Mouse (Mus musculus): ENCODE data around the gene Pycr1. TPM values are rescaled to one million over a fixed set of nuclear protein-coding genes. Genes with fewer than 3 reads are reported as not detected.
A peak's percentile ranks its signal among the peaks of the same experiment; 100 is the strongest.

The Pycr1 gene
- total and polyA plus RNA-seq, 3 experiments = 21.0 to 75.3 (median 32.3) TPM

GRCm38 (mm10) chr11:120672687-120673593 is 29.4 kb upstream of the Pycr1 start, which contains the start of gene Aspscr1 (continued):
- peak; percentile 18; the same call in 1 of the 2 replicates for TF ChIP-seq ETS1 (conservative IDR thresholded peaks at IDR 0.05; ENCODE audit: low read depth, low read length)

DNA sequence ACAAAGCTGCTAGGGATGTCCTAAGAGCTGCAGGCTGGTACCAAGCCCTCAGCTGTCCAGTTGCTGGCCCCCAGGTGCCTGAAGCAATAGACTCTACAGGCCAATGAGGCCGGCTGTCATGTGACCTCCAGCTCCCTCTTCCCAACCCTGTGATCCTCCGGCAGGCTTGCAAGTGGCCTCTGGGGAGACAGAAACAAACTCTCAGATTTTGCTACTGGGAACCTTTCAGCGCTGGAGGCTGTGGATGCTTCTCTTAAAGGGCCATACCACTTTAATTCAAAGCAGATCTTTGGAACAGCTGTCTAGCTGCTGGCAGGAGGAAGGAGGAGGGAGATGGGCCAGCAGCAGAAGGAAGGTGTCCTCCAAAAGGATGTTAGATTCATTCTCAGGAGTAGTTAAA is 23.0 kb upstream of the Pycr1 start:
- no peak for DNase-seq (ENCODE audit: extremely low read depth)
- peaks cover 0 to under 1% of the 10 kb centered on the region in 2 experiments; a peak in 1 of 4 replicates for H3K4me1 ChIP-seq (ENCODE audit: control insufficient read depth in 1 of 2, insufficient read depth in 2 of 2)
- dilution Hi-C loops (cut with MboI; ENCODE audit: extremely low pct_ligation_motif_present, extremely low pct_unique_long_range_greater_than_20kb, low sequenced_read_pairs) = no loop called here
- TF ChIP-seq E2F4 (IDR thresholded peaks at IDR 0.05; ENCODE audit: insufficient replicate concordance, low read depth, low read length) = no peak
- TF ChIP-seq CTCF (conservative IDR thresholded peaks at IDR 0.05 in 1 of 2, IDR thresholded peaks at IDR 0.05 in 1 of 2; ENCODE audit: low read depth in 2 of 2, low read length in 2 of 2) = no peak
- no peak for TF ChIP-seq CHD2 (IDR thresholded peaks at IDR 0.05; ENCODE audit: low read length)
- TF ChIP-seq JUN (IDR thresholded peaks at IDR 0.05; ENCODE audit: insufficient read depth, low read depth, low read length) = no peak
- TF ChIP-seq MAFK (IDR thresholded peaks at IDR 0.05; ENCODE audit: insufficient replicate concordance, low read length) = no peak
- no peak for TF ChIP-seq NELFE (IDR thresholded peaks at IDR 0.05; ENCODE audit: low read depth, low read length)
- TF ChIP-seq TBP (conservative IDR thresholded peaks at IDR 0.05; ENCODE audit: low read depth, low read length) = no peak
- TF ChIP-seq NRF1 (IDR thresholded peaks at IDR 0.05; ENCODE audit: low read depth, low read length) = no peak
- no peak for TF ChIP-seq GABPA (IDR thresholded peaks at IDR 0.05; ENCODE audit: insufficient replicate concordance, low read depth, low read length)
- TF ChIP-seq MAX (IDR thresholded peaks at IDR 0.05; ENCODE audit: low read length) = no peak
- TF ChIP-seq USF2 (conservative IDR thresholded peaks at IDR 0.05; ENCODE audit: low read depth, low read length) = no peak
- no peak for TF ChIP-seq ZNF384 (IDR thresholded peaks at IDR 0.05; ENCODE audit: low read depth, low read length)
- H3K27ac ChIP-seq (ENCODE audit: insufficient read depth, low read depth) = no peak overlapping the region
- H3K79me2 ChIP-seq (replicated peaks; ENCODE audit: control insufficient read depth, extremely low read depth, insufficient read depth, poor library complexity, severe bottlenecking) = no peaks in the 10 kb centered on the region
- in situ Hi-C loops (cut with MboI; ENCODE audit: low pct_ligation_motif_present, low pct_unique_long_range_greater_than_20kb, low sequenced_read_pairs) = no loop called here
- H3K4me2 ChIP-seq (ENCODE audit: insufficient read depth, low read depth, poor library complexity, severe bottlenecking) = no peak overlapping the region
- peaks cover 33% of the 10 kb centered on the region for H3K27me3 ChIP-seq (replicated peaks)
- H3K36me3 ChIP-seq (replicated peaks in 1 of 2; ENCODE audit: control insufficient read depth in 1 of 2, insufficient read depth in 1 of 2, low read length in 1 of 2) = no peaks in the 10 kb centered on the region
- no peak overlapping the region for H3K4me3 ChIP-seq (replicated peaks in 1 of 3; ENCODE audit: low read depth in 2 of 3, low read length in 2 of 3, poor library complexity in 1 of 3)
- H3K9ac ChIP-seq (ENCODE audit: insufficient read depth, low read depth) = no peak overlapping the region
- H3K9me3 ChIP-seq (replicated peaks; ENCODE audit: low read length) = no peaks in the 10 kb centered on the region

DNA sequence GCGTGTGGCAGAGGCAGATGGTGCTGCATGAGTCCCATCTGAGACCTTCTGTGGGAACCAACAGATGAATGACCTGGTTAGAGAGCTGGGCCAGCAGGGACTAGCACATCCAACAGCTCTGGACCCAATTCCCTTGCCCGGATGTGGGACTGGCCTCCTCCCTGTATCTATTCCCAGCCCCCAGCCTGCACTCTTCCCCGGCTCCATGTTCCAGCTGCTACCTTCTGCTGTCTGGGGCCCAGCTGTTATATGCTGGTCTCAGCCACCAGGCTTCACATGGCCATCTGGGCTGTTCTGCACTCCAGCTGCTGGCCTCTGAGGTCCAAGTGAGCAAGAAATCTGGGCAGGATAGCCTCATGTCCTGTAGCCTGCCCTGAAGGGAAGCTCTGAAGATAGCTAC is 21.8 kb upstream of the Pycr1 start:
- no peak overlapping the region for H3K4me2 ChIP-seq (ENCODE audit: insufficient read depth, low read depth, poor library complexity, severe bottlenecking)
- H3K36me3 ChIP-seq (replicated peaks in 1 of 2; ENCODE audit: control insufficient read depth in 1 of 2, insufficient read depth in 1 of 2, low read length in 1 of 2) = no peaks in the 10 kb centered on the region
- no peaks in the 10 kb centered on the region for H3K79me2 ChIP-seq (replicated peaks; ENCODE audit: control insufficient read depth, extremely low read depth, insufficient read depth, poor library complexity, severe bottlenecking)
- no peak overlapping the region for H3K4me3 ChIP-seq (replicated peaks in 1 of 3; ENCODE audit: low read depth in 2 of 3, low read length in 2 of 3, poor library complexity in 1 of 3)
- in situ Hi-C loops (cut with MboI; ENCODE audit: low pct_ligation_motif_present, low pct_unique_long_range_greater_than_20kb, low sequenced_read_pairs) (no loop called here), dilution Hi-C loops (cut with MboI; ENCODE audit: extremely low pct_ligation_motif_present, extremely low pct_unique_long_range_greater_than_20kb, low sequenced_read_pairs) (no loop called here)
- H3K9ac ChIP-seq (ENCODE audit: insufficient read depth, low read depth) = no peak overlapping the region
- peaks cover under 1% of the 10 kb centered on the region for H3K9me3 ChIP-seq (replicated peaks; ENCODE audit: low read length)
- no peak for DNase-seq (ENCODE audit: extremely low read depth)
- no peak overlapping the region for H3K27ac ChIP-seq (ENCODE audit: insufficient read depth, low read depth)
- peaks cover 37% of the 10 kb centered on the region for H3K27me3 ChIP-seq (replicated peaks)
- H3K4me1 ChIP-seq (ENCODE audit: control insufficient read depth in 1 of 2, insufficient read depth in 2 of 2) = no peaks in the 10 kb centered on the region
- TF ChIP-seq ZKSCAN1 (IDR thresholded peaks at IDR 0.05; ENCODE audit: borderline replicate concordance, low read depth, low read length) (no peak), MAZ (IDR thresholded peaks at IDR 0.05; ENCODE audit: low read depth, low read length) (no peak), POLR2A (IDR thresholded peaks at IDR 0.05; ENCODE audit: low read depth, low read length) (no peak), ZMIZ1 (IDR thresholded peaks at IDR 0.05; ENCODE audit: low read depth, low read length) (no peak), SMC3 (IDR thresholded peaks at IDR 0.05; ENCODE audit: low read depth, low read length) (no peak), USF1 (IDR thresholded peaks at IDR 0.05; ENCODE audit: low read depth, low read length) (no peak), MAFK (IDR thresholded peaks at IDR 0.05; ENCODE audit: insufficient replicate concordance, low read length) (no peak), UBTF (IDR thresholded peaks at IDR 0.05; ENCODE audit: low read depth, low read length) (no peak), ELF1 (IDR thresholded peaks at IDR 0.05; ENCODE audit: low read depth, low read length) (no peak), IRF4 (IDR thresholded peaks at IDR 0.05; ENCODE audit: low read depth, low read length) (no peak), NRF1 (IDR thresholded peaks at IDR 0.05; ENCODE audit: low read depth, low read length) (no peak), ZNF384 (IDR thresholded peaks at IDR 0.05; ENCODE audit: low read depth, low read length) (no peak), RAD21 (IDR thresholded peaks at IDR 0.05; ENCODE audit: low read depth, low read length) (no peak), TCF12 (IDR thresholded peaks at IDR 0.05; ENCODE audit: low read depth, low read length) (no peak), MAX (IDR thresholded peaks at IDR 0.05; ENCODE audit: low read length) (no peak), NELFE (IDR thresholded peaks at IDR 0.05; ENCODE audit: low read depth, low read length) (no peak), USF2 (conservative IDR thresholded peaks at IDR 0.05; ENCODE audit: low read depth, low read length) (no peak), CTCF (conservative IDR thresholded peaks at IDR 0.05 in 1 of 2, IDR thresholded peaks at IDR 0.05 in 1 of 2; ENCODE audit: low read depth in 2 of 2, low read length in 2 of 2) (no peak), CHD2 (IDR thresholded peaks at IDR 0.05; ENCODE audit: low read length) (no peak)
